Mouse (Mus musculus): ENCODE results near the gene Pex14. TPM values are rescaled to one million over a fixed set of nuclear protein-coding genes. Genes with fewer than 3 reads are reported as not detected.
A peak's percentile ranks its signal among the peaks of the same experiment; 100 is the strongest.

Gene Pex14
- polyA plus RNA-seq, 1 experiment from 2014 or later: 42.4 TPM

DNA sequence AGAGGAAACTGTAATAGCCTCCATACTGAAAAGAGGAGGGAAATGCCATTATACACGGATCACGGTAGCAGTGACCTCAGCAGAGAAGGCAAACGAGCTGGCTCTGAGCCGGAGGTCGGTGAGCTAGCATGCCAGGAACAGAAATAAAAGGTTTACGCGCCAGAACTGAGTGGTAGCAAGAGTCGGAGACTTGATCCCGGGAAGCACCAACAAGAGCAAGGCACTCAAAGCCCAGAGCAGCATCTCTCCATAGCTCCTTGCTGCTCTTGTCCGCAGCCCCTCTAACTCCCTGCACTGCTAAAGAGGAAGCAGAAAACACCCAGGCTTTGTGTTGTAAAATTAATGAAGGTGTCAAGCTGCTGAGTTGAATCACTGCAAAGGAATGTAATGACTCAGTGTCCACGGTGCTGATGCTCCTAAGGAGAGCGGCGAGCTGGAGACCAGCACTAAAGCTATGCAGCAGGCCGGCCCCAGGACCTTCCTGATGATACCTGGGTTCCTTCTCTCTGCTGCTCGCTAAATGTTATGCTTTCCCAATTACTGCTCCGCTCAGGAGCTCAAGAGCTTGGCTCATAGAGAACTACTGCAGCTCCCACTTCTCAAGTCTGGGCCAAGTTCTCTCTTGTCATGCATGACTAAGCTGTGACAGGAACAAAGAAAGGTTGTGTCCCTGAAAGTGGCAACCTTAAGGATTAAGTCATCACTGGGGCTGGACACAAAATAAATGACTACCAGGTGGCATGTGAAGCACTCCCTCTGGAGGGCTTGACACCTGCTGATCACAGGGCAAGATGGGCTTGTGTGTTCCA, 50.1 kb downstream of the Pex14 start:
- Histone ChIP-seq H3K27ac (ENCODE audit: low read depth, low read length) (peak overlapping the region; percentile 76), H3K9ac (ENCODE audit: low read depth, low read length) (no peak overlapping the region), H3K9me3 (ENCODE audit: control insufficient read depth, low read length) (no peaks in the 10 kb centered on the region), H3K27me3 (ENCODE audit: control insufficient read depth, insufficient read depth, low read length) (no peaks in the 10 kb centered on the region), H3K36me3 (ENCODE audit: control insufficient read depth, insufficient read depth, low read length) (no peaks in the 10 kb centered on the region), H3K4me3 (ENCODE audit: low read length) (0 out of 2 replicates have a peak overlapping the region, but pooled peaks have one; percentile 8), H3K4me2 (replicated peaks; ENCODE audit: low read depth, low read length) (0 out of 2 replicates have a peak overlapping the region, but pooled peaks have one; percentile 17), H3K4me1 (ENCODE audit: control insufficient read depth, insufficient read depth, low read length) (peaks cover 50% of the 10 kb centered on the region)
- 3% methylated on average over 16 of the region's 16 CpGs for WGBS
- peak; percentile 72 for ATAC-seq (ENCODE audit: low FRiP score, low TSS enrichment)

DNA sequence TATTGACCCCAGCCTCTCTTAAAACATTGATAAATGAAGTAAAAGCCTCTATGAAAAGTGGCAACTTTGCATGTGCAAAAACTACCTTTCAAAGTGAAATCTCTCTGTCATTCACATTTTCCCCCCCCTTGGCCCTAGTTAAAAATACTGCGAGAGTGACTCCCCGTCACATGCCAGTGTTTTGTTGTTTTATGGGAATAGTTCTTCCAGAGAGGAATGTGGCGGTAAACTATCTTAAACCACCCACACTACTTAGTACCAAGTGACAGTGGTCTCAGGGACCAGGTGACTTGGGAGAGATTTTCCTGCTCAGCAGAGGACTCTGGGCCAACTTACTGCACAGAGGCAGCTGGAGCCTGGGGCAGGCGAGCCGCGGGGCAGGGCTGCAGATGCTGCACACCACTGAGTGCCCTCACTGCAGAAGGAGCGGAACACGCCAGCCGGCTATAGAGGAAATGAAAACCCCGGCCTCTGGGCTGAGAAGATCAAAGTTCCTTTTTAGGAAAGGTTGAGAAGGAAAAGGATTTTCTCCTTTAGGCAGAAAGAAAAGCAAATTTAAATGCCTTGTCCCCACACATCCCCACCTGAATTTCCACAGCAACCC, 50.9 kb downstream of the Pex14 start:
- H3K4me3 ChIP-seq (ENCODE audit: low read length): no peak overlapping the region
- 17% methylated on average over 10 of the region's 10 CpGs for WGBS
- no peaks in the 10 kb centered on the region for H3K36me3 ChIP-seq (ENCODE audit: control insufficient read depth, insufficient read depth, low read length)
- no peaks in the 10 kb centered on the region for H3K27me3 ChIP-seq (ENCODE audit: control insufficient read depth, insufficient read depth, low read length)
- peaks cover 51% of the 10 kb centered on the region for H3K4me1 ChIP-seq (ENCODE audit: control insufficient read depth, insufficient read depth, low read length)
- H3K9me3 ChIP-seq (ENCODE audit: control insufficient read depth, low read length): no peaks in the 10 kb centered on the region
- peak; percentile 18; the same call in 1 of the 2 replicates for ATAC-seq (ENCODE audit: low FRiP score, low TSS enrichment)
- H3K9ac ChIP-seq (ENCODE audit: low read depth, low read length): no peak overlapping the region
- 0 out of 2 replicates have a peak overlapping the region, but pooled peaks have one; percentile 17 for H3K4me2 ChIP-seq (replicated peaks; ENCODE audit: low read depth, low read length)
- H3K27ac ChIP-seq (ENCODE audit: low read depth, low read length): peak overlapping the region; percentile 76; the same call in 1 of the 2 replicates

DNA sequence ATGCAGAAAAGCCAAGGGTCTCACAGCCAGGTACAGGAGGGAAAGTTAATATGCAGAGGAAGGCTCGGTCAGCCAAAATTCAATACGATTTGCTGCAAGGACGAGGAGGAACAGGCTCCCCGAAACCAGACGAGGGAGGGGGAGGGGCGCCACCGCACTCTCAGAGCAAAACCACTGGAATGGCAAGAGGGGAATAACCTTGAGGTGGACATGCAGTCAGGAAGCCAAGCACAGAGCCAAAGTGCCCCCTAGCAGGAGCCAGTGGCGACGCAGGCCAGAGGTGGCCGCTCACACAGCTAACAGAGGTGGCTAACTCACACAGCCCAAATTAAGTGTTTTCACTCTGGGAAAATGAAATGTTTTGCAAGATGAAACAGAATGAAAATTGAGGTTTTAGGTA, 52.3 kb downstream of the Pex14 start:
- ATAC-seq (ENCODE audit: low FRiP score, low TSS enrichment): peak; percentile 41; the same call in 1 of the 2 replicates
- Histone ChIP-seq H3K36me3 (ENCODE audit: control insufficient read depth, insufficient read depth, low read length) (no peaks in the 10 kb centered on the region), H3K4me1 (ENCODE audit: control insufficient read depth, insufficient read depth, low read length) (peaks cover 51% of the 10 kb centered on the region), H3K27ac (ENCODE audit: low read depth, low read length) (no peak overlapping the region), H3K4me2 (replicated peaks; ENCODE audit: low read depth, low read length) (peak overlapping the region; percentile 15; the same call in 1 of the 2 replicates), H3K9me3 (ENCODE audit: control insufficient read depth, low read length) (no peaks in the 10 kb centered on the region), H3K4me3 (ENCODE audit: low read length) (no peak overlapping the region), H3K27me3 (ENCODE audit: control insufficient read depth, insufficient read depth, low read length) (no peaks in the 10 kb centered on the region), H3K9ac (ENCODE audit: low read depth, low read length) (no peak overlapping the region)
- 5% methylated on average over 10 of the region's 10 CpGs for WGBS

DNA sequence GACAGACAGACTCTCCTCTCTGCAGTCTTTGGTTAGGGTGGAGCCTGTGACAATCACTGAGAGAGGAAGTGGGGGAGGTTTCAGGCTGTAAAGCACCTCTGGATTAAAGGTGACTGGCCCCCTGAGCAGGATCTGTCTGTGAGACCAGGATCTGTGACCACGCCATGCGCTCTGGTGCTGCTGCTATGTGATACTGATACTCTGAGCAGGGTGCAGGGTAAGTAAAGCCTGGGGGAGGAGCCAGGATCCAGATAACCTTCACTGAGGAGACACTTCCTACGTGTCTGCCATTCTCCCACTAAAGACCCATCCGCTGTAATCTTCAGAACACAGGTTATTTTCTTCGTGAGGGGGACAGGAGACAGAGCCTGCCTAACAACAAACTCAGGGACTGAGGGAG, 53.8 kb downstream of the Pex14 start:
- Histone ChIP-seq H3K36me3 (ENCODE audit: control insufficient read depth, insufficient read depth, low read length) (peaks cover 6% of the 10 kb centered on the region; the same call in 1 of the 2 replicates), H3K9me3 (ENCODE audit: control insufficient read depth, low read length) (no peaks in the 10 kb centered on the region), H3K4me2 (replicated peaks; ENCODE audit: low read depth, low read length) (no peak overlapping the region), H3K27me3 (ENCODE audit: control insufficient read depth, insufficient read depth, low read length) (no peaks in the 10 kb centered on the region), H3K4me3 (ENCODE audit: low read length) (no peak overlapping the region), H3K4me1 (ENCODE audit: control insufficient read depth, insufficient read depth, low read length) (peaks cover 54% of the 10 kb centered on the region), H3K9ac (ENCODE audit: low read depth, low read length) (no peak overlapping the region), H3K27ac (ENCODE audit: low read depth, low read length) (peak overlapping the region; percentile 18; the same call in 1 of the 2 replicates)
- WGBS: 43% methylated on average over 5 of the region's 5 CpGs
- peak; percentile 19 for ATAC-seq (ENCODE audit: low FRiP score, low TSS enrichment)

DNA sequence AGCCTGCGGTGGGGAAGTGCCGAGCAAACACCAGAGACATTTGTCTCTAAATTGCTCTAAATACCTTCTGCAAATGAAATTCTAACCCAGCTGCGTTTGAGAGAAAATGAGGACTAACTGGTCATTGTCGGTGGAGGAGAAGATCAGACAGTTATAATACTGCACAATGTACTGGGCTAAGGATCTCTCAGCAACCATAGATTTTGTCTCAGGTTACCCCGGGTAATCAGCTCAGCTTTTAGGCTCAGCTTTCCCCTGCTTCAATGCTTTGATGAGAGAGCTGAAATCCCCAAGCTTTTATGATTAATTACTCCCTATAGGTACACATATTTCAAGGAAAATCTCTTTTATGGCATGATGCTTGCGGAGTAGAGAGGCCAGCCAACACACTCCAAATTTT, 59.4 kb downstream of the Pex14 start:
- Histone ChIP-seq H3K4me2 (replicated peaks; ENCODE audit: low read depth, low read length) (no peak overlapping the region), H3K4me1 (ENCODE audit: control insufficient read depth, insufficient read depth, low read length) (peaks cover 32% of the 10 kb centered on the region), H3K27ac (ENCODE audit: low read depth, low read length) (no peak overlapping the region), H3K9me3 (ENCODE audit: control insufficient read depth, low read length) (no peaks in the 10 kb centered on the region), H3K4me3 (ENCODE audit: low read length) (no peak overlapping the region), H3K9ac (ENCODE audit: low read depth, low read length) (no peak overlapping the region), H3K27me3 (ENCODE audit: control insufficient read depth, insufficient read depth, low read length) (no peaks in the 10 kb centered on the region), H3K36me3 (ENCODE audit: control insufficient read depth, insufficient read depth, low read length) (peaks cover 6% of the 10 kb centered on the region; the same call in 1 of the 2 replicates)
- WGBS: 46% methylated on average over 6 of the region's 6 CpGs
- no peak for ATAC-seq (ENCODE audit: low FRiP score, low TSS enrichment)

DNA sequence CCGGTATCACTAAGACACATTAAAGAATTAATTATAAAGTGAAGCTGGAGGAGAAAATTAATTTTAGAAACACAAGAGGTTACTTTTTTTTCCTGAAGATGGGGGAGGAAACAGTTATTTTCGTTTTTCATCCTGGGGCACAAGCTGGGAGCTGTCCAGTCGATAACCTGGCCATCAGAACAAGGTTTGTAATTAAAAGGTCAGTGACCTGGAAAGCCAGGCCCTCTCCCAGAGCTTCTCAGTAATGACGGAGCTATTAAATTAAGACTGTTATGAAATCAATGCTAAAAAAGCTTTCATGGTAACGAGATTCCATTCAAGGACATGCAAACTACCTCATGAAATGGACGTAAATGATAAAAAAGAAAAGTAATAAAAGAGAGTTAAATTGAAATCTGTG, 62.0 kb downstream of the Pex14 start:
- H3K36me3 ChIP-seq (ENCODE audit: control insufficient read depth, insufficient read depth, low read length): peaks cover 6% of the 10 kb centered on the region; the same call in 1 of the 2 replicates
- no peak for ATAC-seq (ENCODE audit: low FRiP score, low TSS enrichment)
- no peaks in the 10 kb centered on the region for H3K27me3 ChIP-seq (ENCODE audit: control insufficient read depth, insufficient read depth, low read length)
- peaks cover 28% of the 10 kb centered on the region for H3K4me1 ChIP-seq (ENCODE audit: control insufficient read depth, insufficient read depth, low read length)
- H3K9me3 ChIP-seq (ENCODE audit: control insufficient read depth, low read length): no peaks in the 10 kb centered on the region
- H3K4me3 ChIP-seq (ENCODE audit: low read length): no peak overlapping the region
- H3K27ac ChIP-seq (ENCODE audit: low read depth, low read length): peak overlapping the region; percentile 14; the same call in 1 of the 2 replicates
- no peak overlapping the region for H3K9ac ChIP-seq (ENCODE audit: low read depth, low read length)
- 26% methylated on average over 6 of the region's 6 CpGs for WGBS
- H3K4me2 ChIP-seq (replicated peaks; ENCODE audit: low read depth, low read length): no peak overlapping the region

DNA sequence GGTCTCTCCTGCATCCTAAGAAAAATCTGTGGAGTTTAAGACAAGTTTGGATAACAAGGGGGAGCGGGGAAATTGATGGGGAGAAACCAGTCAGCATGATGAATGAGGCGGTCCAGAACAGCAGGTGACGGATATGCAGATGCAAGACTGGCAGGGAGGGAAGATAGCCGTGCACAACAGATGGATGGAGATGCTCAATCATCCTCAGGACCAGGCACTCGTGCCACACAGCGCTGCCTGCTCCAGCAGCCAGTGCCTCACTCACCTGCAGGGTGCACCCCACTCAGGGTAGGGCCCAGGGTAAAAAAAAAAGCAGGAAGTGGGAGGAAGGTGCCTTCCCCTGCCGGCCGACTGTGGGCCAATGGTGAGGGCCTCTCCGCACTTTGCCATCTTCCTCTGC, 63.1 kb downstream of the Pex14 start:
- H3K4me2 ChIP-seq (replicated peaks; ENCODE audit: low read depth, low read length): no peak overlapping the region
- H3K9ac ChIP-seq (ENCODE audit: low read depth, low read length): no peak overlapping the region
- no peak for ATAC-seq (ENCODE audit: low FRiP score, low TSS enrichment)
- H3K36me3 ChIP-seq (ENCODE audit: control insufficient read depth, insufficient read depth, low read length): peaks cover 6% of the 10 kb centered on the region; the same call in 1 of the 2 replicates
- no peak overlapping the region for H3K27ac ChIP-seq (ENCODE audit: low read depth, low read length)
- peaks cover 28% of the 10 kb centered on the region for H3K4me1 ChIP-seq (ENCODE audit: control insufficient read depth, insufficient read depth, low read length)
- no peaks in the 10 kb centered on the region for H3K27me3 ChIP-seq (ENCODE audit: control insufficient read depth, insufficient read depth, low read length)
- H3K9me3 ChIP-seq (ENCODE audit: control insufficient read depth, low read length): no peaks in the 10 kb centered on the region
- no peak overlapping the region for H3K4me3 ChIP-seq (ENCODE audit: low read length)
- 56% methylated on average over 9 of the region's 9 CpGs for WGBS

DNA sequence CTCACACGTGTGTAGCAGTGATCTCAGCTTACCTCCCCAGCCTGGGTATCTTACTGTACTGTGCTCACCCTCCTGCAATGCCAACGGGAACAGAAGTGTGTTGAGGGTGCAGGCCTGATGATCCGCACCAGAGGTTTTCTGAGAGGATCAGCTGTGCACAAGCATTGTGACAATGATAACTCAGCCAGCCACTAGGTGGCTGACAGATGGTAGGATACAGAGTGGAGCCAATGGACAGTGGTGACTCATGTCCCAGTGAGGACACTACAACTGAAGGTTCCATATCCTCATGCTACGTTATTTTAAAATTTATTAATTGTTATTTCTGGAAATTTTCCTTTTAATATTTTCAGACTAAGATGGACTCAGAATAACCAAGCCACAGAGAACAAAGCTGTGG, 68.2 kb downstream of the Pex14 start:
- peak; percentile 44; the same call in 1 of the 2 replicates for ATAC-seq (ENCODE audit: low FRiP score, low TSS enrichment)
- Histone ChIP-seq H3K27me3 (ENCODE audit: control insufficient read depth, insufficient read depth, low read length) (no peaks in the 10 kb centered on the region), H3K36me3 (ENCODE audit: control insufficient read depth, insufficient read depth, low read length) (no peaks in the 10 kb centered on the region; the same call in 1 of the 2 replicates), H3K4me2 (replicated peaks; ENCODE audit: low read depth, low read length) (no peak overlapping the region), H3K4me3 (ENCODE audit: low read length) (no peak overlapping the region), H3K9me3 (ENCODE audit: control insufficient read depth, low read length) (no peaks in the 10 kb centered on the region), H3K9ac (ENCODE audit: low read depth, low read length) (no peak overlapping the region), H3K4me1 (ENCODE audit: control insufficient read depth, insufficient read depth, low read length) (peaks cover 19% of the 10 kb centered on the region; the same call in 1 of the 2 replicates), H3K27ac (ENCODE audit: low read depth, low read length) (no peak overlapping the region)
- 76% methylated on average over 4 of the region's 4 CpGs for WGBS

DNA sequence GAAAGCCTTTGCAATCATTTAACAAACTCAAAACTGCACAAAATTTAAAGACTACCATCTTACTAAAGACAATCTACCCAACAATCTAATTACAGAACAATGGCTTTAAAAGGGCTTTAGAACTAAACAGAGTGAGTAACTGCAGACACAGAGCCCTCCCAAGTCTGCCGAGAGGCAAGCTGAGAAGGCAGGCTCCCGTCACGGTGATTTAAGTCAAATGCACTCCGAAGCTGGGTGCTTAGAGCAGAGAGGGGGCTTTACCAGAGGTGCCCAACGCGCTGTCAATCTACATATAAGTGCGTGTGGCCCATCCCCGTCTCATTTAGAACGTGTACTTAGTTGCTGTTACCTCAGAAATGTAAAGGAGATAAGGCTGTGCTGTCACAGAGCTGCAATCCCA, 72.1 kb downstream of the Pex14 start:
- Histone ChIP-seq H3K4me3 (ENCODE audit: low read length) (no peak overlapping the region), H3K9me3 (ENCODE audit: control insufficient read depth, low read length) (no peaks in the 10 kb centered on the region), H3K4me1 (ENCODE audit: control insufficient read depth, insufficient read depth, low read length) (peaks cover 14% of the 10 kb centered on the region; the same call in 1 of the 2 replicates), H3K9ac (ENCODE audit: low read depth, low read length) (no peak overlapping the region), H3K4me2 (replicated peaks; ENCODE audit: low read depth, low read length) (no peak overlapping the region), H3K27me3 (ENCODE audit: control insufficient read depth, insufficient read depth, low read length) (no peaks in the 10 kb centered on the region), H3K36me3 (ENCODE audit: control insufficient read depth, insufficient read depth, low read length) (no peaks in the 10 kb centered on the region; the same call in 1 of the 2 replicates), H3K27ac (ENCODE audit: low read depth, low read length) (no peak overlapping the region)
- WGBS: 30% methylated on average over 9 of the region's 9 CpGs
- no peak for ATAC-seq (ENCODE audit: low FRiP score, low TSS enrichment)

Measured in kidney, embryonic 14.5 days (tissue).